Mouse (Mus musculus): ENCODE results near the gene Safb.

Gene Safb

DNA sequence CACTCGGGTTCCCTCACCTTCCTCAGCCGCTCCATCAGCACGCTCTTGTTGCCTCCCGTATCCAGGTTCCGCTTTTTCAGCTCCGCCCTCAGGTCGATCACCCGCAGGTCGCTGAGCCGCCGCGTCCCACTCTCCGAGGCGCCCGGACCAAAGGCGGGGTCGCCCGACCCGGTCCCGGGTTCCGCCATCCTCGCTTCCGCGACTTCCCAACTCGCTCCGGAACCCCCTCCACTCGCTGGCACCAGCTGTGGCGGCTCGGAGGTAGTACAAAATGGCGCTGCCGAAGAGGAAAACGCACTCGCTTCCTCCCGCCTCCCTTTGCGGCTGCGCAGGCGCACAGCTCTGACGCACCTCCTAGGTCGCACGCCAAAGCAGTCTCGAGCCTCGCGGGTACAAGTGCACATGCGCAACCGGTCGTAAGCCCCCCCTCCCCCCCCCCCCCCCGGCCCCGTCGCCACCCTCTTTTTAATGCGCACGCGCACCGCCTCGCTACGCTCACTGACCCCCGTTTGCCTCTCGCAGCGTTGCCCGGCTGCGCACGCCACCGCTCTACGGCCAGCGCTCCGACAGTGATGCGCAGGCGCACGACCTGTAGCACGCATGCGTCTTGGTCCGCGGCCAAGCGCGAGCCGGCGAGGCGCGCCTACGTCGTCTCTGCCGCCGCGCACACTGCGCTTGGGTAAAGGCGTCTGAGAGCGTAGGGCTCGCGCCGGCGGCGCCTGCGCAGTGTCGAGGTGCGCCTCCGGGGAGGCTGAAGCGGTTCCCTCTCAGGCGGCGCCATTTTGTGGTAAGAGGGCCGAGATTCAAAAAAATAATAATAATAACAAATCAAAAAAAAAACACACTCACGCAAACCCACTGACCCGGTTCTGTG lies at the start of gene Safb, which contains the start of gene Safb2:
TSS of gene Safb (plus strand) at position 569 of the 874 bp plus-strand sequence.
TSS of gene Safb2 (minus strand) at position 329 of the 874 bp plus-strand sequence.
- peak; percentile 98 to 99 for DNase-seq

- no peak for DNase-seq
Measured at GRCm38 (mm10) chr17:56536192-56536591, 48.4 kb upstream of the Safb start.

- DNase-seq: no peak
Measured at GRCm38 (mm10) chr17:56536874-56537273, 47.8 kb upstream of the Safb start.

GRCm38 (mm10) chr17:56537912-56538311 lies 46.7 kb upstream of the Safb start:
- DNase-seq: no peak

DNA sequence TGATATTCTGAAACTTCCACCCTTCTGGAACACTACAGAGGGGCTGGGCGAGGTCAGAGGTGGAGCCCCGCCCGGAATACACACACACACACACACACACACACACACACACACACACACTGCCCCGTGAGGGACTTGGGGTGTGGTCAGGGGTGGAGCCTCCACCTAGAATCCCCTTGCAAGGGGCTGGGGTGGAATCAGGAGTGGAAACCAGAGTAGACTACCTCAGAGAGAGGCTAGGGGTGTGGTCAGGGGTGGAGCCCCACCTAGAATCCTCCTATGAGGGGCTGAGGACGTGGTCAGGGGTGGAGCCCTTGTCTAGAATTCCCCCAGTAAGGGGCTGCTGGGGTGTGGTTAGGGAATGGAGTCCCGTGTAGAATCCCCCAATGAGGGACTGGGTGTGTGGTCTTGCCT lies 44.1 kb upstream of the Safb start:
- DNase-seq: no peak

DNA sequence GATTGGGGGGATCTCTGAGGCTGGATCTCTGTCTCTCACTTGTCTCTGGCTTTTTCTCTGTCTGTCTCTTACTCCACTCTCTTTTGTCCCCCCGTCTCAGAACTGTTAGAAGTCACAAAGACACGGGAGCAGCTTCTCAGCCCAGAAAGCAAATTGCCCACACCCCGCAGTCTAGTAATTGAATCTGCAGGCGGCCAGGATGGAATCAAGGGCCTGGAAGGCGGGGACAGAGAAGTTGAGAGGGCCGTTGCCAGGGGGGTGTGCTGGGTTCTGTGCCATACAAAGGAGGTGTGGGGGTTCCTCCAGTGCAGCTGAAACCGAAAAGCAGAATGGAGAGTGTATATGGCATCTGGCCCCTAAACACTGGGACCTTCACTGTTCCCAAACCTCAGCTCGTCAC lies 41.9 kb upstream of the Safb start:
- DNase-seq: no peak

DNA sequence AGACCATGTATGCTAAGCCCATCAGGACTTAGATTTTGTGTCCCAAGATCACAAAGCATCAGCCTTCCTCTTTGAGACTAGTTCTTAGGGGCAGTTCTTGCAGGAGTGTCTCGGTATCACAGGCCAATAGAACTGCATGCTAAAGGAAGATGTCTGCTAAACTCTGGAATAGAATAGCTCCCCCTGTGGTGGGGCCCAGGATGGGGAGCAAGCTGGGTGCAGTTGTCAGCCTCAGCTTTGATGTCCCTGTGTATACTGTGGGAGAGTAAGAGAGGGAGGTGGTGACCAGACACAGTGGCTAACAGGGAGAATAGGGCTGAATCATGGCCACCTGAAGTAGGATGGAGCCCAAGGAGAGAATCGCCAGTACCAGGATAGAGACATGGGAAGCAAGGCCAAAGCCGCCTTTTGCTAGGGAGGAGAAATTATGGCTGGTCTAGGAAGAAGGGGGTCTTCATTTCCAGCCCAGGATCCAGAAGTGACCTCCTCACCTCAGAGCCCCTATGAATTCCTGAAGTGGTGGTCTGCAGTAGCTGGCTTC lies 40.9 kb upstream of the Safb start:
- DNase-seq: no peak

DNA sequence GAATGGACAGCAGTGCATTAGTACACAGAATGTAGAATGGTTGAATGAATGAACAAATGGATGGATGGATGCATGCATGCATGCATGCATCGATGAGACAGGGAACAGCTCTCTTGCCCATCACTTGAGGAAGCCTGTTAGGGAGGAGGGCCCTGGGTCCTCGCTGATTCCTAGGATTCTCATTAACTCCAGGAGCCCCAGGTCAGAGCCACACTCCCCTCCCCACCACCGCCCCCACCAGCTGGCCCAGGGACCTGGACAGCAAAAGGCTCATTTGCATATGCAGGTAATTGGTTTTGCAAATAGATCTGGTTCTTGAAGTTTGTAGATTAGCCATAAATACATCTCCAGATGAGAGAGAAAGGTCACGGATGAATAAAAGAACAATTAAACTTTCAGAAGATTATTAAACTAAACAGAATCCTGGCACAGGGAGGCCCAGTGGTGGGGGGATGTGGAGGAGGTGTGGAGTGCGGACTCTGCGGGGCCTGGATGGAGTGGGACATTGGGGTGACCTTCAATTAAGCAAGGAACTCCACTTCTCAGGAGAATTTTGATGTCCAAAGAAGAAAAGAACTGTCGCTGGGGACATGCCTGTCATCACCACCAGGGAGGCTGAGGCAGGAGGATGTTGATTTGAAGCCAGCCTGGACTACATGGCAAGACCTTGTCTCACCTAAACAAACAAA lies 39.8 kb upstream of the Safb start:
- no peak for DNase-seq

DNA sequence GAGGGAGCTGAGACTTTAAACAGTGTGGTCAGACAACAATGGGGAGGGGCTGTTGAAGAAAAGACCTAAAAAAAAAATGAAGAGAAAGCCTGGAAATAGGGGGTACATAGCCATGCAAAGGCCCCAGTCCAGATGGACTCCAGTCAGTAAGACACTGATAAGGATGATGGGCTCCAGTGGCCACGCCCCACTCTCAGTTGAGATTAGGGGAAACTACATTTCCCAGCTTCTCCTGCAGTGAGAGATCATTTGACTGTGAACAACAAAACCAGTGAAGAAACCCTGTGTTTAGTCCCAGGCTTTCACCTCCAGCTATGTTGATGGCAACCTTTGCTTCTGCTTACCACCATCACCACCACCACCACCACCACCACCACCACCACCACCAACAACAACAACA lies 38.7 kb upstream of the Safb start:
- no peak for DNase-seq

- no peak for DNase-seq
Measured at GRCm38 (mm10) chr17:56546576-56546975, 38.0 kb upstream of the Safb start.

DNA sequence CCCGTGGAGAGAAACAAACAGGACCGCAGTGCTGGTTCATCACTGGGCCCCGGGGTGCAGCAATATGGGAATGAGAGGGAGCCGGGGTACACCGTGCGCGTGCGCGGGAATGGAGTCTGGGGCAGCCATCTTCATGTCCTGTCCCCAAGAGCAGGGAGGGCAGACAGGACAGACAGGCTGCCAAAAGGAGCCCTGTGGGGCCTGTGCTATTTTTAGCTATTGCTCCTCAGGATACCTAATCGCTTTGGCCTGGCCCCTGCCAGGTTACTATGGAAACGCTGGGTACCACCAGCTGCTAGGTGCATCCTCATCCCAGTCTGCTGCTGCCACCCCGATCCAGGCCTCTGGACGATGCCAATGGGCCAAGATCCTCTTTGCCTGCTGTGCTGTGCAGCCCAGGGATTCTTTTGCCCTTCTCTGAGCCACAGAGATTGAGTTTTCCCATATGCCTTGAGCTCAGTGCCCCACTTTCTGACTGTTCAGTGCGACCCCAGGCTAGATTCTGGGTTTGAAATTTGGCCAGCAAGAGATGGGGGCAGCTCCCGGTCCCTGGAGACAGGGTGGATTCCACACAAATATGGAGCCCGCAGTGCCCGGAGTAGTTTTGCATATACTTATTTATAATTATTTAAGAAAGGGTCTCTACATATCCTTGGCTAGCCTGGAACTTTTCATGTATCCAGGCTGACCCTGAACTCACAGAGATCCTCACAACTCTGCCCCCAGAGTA lies 37.3 kb upstream of the Safb start:
- DNase-seq: no peak

DNA sequence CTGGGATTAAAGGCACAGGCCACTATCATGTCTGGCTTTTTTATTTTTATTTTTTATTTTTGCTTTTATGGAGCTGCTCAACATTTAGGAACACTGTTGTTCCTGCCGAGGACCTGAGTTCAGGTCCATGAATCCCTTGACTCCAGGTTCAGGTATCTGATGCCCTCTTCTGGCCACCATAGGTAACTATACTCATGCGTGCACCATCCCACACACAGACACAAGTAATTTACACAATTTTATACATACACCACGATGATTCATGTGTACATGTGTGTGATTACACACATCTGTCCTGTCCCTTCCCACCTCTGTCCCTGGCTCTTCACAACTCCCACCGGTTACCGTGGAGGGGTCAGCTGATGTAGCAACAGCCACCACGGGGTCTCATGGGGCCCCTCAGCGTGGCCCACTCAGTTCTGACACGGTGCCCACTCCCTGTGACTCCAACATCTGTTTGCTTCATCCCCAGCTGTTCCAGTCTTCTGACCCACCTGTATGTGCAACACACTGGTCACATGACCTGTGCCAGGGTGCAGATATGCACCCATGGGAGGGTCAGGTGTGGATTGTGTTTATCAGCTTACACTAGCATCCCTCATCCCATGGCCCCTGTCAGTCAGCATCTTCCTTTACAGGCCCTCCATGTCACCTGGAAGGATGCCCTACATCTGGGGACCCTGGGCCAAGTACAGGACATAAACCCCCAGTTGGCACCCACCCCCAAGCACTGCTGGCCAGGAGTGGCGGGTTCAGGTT lies 36.6 kb upstream of the Safb start:
- DNase-seq: no peak

DNA sequence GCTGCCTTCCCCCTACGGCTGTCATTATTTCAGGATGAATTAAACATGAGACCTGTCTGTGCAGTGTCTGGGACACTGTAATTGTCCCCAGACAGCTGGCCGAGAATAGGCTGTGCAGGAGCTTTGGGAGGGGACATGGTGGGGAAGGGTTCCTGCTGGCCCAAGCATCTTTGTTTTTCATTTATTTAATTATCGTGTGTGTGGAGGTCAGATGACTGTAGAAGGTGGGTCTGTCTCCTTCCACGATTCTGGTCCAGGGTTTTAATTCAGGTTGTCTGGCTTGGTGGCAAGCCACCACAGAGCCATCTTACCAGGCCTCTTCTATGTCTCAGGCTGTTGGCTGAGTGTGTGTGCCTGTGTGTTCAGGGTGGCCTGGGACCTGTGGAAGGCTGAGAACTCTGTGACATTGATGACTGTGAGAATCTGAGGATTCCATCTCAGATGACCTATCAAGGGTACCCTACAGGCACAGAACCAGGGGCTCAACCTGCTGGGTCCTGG lies 36.0 kb upstream of the Safb start:
- no peak for DNase-seq

GRCm38 (mm10) chr17:56550784-56551475 lies 33.7 kb upstream of the Safb start:
- no peak for DNase-seq

- no peak for DNase-seq
Measured at GRCm38 (mm10) chr17:56551841-56552581, 32.6 kb upstream of the Safb start.

GRCm38 (mm10) chr17:56552781-56553363 lies 31.8 kb upstream of the Safb start:
- peak; percentile 42 to 79 for DNase-seq

- DNase-seq: peak in 1 of 2 experiments; percentile 44
Measured at GRCm38 (mm10) chr17:56554122-56554551, 30.5 kb upstream of the Safb start, which contains the start of gene Gm20219. Gene Gm20219 (minus strand): TSS chr17:56554387.

DNA sequence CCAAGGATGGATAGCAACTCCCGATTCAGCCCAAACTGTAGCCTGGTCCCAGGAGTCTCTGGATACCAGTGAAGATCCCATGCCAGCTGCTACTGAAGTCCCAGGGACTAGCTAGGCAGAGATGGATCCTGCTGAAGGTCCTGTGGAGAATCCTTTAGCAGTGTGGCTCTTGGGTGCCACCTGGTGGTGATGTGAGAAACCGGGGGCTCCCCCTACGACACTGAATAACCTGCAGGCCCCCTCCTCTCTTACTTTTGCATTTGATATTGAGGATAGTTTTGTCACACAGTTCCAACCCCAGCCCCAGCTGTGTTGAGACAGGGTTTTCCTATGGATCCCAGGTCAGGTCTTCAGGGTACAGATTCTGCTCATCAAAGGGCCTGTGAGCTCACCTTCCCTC lies 26.2 kb upstream of the Safb start:
- peak; percentile 37 to 81 for DNase-seq

- no peak for DNase-seq
Measured at GRCm38 (mm10) chr17:56559386-56559785, 25.2 kb upstream of the Safb start.

DNA sequence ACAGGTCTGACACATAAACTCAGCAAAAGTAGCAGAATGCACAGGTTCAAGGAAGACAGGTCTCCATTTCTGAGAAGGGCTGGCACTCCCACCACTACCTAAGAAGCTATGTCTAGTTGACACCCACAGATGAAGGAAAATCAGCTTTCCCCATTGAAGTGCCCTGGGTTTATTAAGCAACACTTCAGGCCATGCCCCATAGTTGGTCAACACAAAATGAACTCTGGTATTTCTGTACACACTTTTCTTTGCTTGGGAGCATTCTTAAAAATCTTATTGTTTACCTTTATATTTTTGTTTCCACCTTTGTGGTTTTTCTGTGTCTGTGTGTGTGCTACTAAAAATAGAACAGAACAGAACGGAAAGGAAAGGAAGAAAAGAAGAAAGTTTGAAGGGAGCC lies 24.5 kb upstream of the Safb start:
- no peak for DNase-seq
